Comparison of ENCODE assay signal across 17 mouse cellular contexts in the genomic region with DNA sequence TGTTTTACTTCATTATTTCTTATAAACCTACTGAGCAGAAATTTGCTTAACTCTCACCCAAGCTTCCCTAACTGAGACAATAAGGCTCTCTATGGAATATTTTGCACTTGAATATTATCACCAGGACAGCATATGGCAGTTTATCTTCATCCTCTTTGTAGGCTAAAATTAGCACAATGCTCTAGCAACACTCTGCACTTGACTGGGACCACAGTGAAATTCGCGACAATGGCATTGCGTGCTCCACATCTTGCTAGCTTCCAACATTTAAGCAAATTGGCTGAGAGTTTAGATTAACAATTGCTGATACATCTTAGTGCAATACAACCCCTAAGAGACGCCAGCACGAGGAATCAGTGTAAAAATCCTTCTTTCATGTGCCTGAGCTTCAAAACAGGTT. TPM values are rescaled to one million over a fixed set of nuclear protein-coding genes. Genes with fewer than 3 reads are reported as not detected.
DNase-seq lines count a peak whose midpoint lies in the region; ATAC-seq lines count a peak whose summit lies in the region.
"Had no signal": no experiment of that assay in that cellular context is flagged by ENCODE, and none has a peak within 500 bp of the region (broad histone marks: within the 10 kb centered on the region; RNA-seq: fewer than 3 reads in every experiment).

No protein-coding gene starts in this region.

- intact Hi-C loops in heart, postnatal 14 days (cut with DNase I), result no loop called here

- peak overlapping the region; percentile 41; the same call in 1 of the 2 replicates for H3K27ac ChIP-seq in liver, embryonic 13.5 days
- no peak overlapping the region for H3K27ac ChIP-seq in liver, embryonic 11.5 days (ENCODE audit: low read depth, low read length)
- peak overlapping the region; percentile 89 for H3K27ac ChIP-seq in heart, embryonic 13.5 days (replicated peaks)
- 0 out of 2 replicates have a peak overlapping the region, but pooled peaks have one; percentile 6 for H3K27ac ChIP-seq in neural tube, embryonic 15.5 days (replicated peaks)
- H3K27ac ChIP-seq: gastrocnemius, adult 2 months; limb, embryonic 13.5 days; midbrain, embryonic 10.5 days had no signal

- H3K4me1 ChIP-seq in liver, embryonic 13.5 days (replicated peaks), result peaks cover 40% of the 10 kb centered on the region
- peaks cover 38% of the 10 kb centered on the region for H3K4me1 ChIP-seq in liver, embryonic 11.5 days (replicated peaks; ENCODE audit: control insufficient read depth, insufficient read depth, low read length)
- peaks cover 73% of the 10 kb centered on the region for H3K4me1 ChIP-seq in heart, embryonic 13.5 days
- H3K4me1 ChIP-seq in neural tube, embryonic 15.5 days, result peaks cover 36% of the 10 kb centered on the region
- H3K4me1 ChIP-seq: limb, embryonic 13.5 days had no signal

- no peaks in the 10 kb centered on the region for H3K27me3 ChIP-seq in liver, embryonic 13.5 days
- H3K27me3 ChIP-seq in liver, embryonic 11.5 days (replicated peaks; ENCODE audit: control insufficient read depth, insufficient read depth, low read length), result no peaks in the 10 kb centered on the region
- no peaks in the 10 kb centered on the region for H3K27me3 ChIP-seq in heart, embryonic 13.5 days (replicated peaks)
- H3K27me3 ChIP-seq in neural tube, embryonic 15.5 days (replicated peaks), result no peaks in the 10 kb centered on the region
- H3K27me3 ChIP-seq: Patski had no signal

- WGBS in liver, embryonic 13.5 days (ENCODE audit: insufficient replicate concordance), result 20% methylated on average over 5 of the region's 5 CpGs
- WGBS in liver, embryonic 11.5 days, result 36% methylated on average over 5 of the region's 5 CpGs
- 18% methylated on average over 5 of the region's 5 CpGs for WGBS in heart, embryonic 13.5 days
- 42% methylated on average over 5 of the region's 5 CpGs for WGBS in neural tube, embryonic 15.5 days

- no peak overlapping the region for H3K9ac ChIP-seq in liver, embryonic 13.5 days
- H3K9ac ChIP-seq in liver, embryonic 11.5 days (ENCODE audit: low read depth, low read length), result no peak overlapping the region
- H3K9ac ChIP-seq in heart, embryonic 13.5 days, result peak overlapping the region; percentile 73
- no peak overlapping the region for H3K9ac ChIP-seq in neural tube, embryonic 15.5 days (replicated peaks)
- H3K9ac ChIP-seq: forebrain, postnatal 0 days; limb, embryonic 13.5 days had no signal

- no peaks in the 10 kb centered on the region for H3K36me3 ChIP-seq in liver, embryonic 13.5 days
- H3K36me3 ChIP-seq in liver, embryonic 11.5 days (ENCODE audit: control insufficient read depth, insufficient read depth, low read length), result no peaks in the 10 kb centered on the region; the same call in 1 of the 2 replicates
- H3K36me3 ChIP-seq in heart, embryonic 13.5 days, result peaks cover 12% of the 10 kb centered on the region
- no peaks in the 10 kb centered on the region for H3K36me3 ChIP-seq in neural tube, embryonic 15.5 days
- H3K36me3 ChIP-seq: limb, embryonic 13.5 days had no signal

- no peak overlapping the region for H3K4me2 ChIP-seq in liver, embryonic 13.5 days
- no peak overlapping the region for H3K4me2 ChIP-seq in liver, embryonic 11.5 days
- peak overlapping the region; percentile 62 for H3K4me2 ChIP-seq in heart, embryonic 13.5 days
- no peak overlapping the region for H3K4me2 ChIP-seq in neural tube, embryonic 15.5 days
- H3K4me2 ChIP-seq: limb, embryonic 13.5 days had no signal

- H3K4me3 ChIP-seq in liver, embryonic 13.5 days (replicated peaks), result no peak overlapping the region
- H3K4me3 ChIP-seq in liver, embryonic 11.5 days (ENCODE audit: low read depth, low read length), result no peak overlapping the region
- 0 out of 2 replicates have a peak overlapping the region, but pooled peaks have one; percentile 8 for H3K4me3 ChIP-seq in heart, embryonic 13.5 days
- H3K4me3 ChIP-seq in neural tube, embryonic 15.5 days (replicated peaks), result no peak overlapping the region
- H3K4me3 ChIP-seq: gastrocnemius, adult 2 months; limb, embryonic 13.5 days; midbrain, embryonic 10.5 days had no signal

- ATAC-seq in liver, embryonic 13.5 days (ENCODE audit: low read depth), result no peak
- ATAC-seq in liver, embryonic 11.5 days (replicated peaks; ENCODE audit: low FRiP score), result no peak
- no peak for ATAC-seq in heart, embryonic 13.5 days (ENCODE audit: extremely low read depth, insufficient number of reproducible peaks, low FRiP score, low TSS enrichment)
- no peak for ATAC-seq in neural tube, embryonic 15.5 days (ENCODE audit: low FRiP score)
- ATAC-seq: forebrain, postnatal 0 days; Patski had no signal

- no peaks in the 10 kb centered on the region for H3K9me3 ChIP-seq in liver, embryonic 13.5 days (replicated peaks)
- H3K9me3 ChIP-seq in liver, embryonic 11.5 days (ENCODE audit: control insufficient read depth, low read length), result no peaks in the 10 kb centered on the region
- H3K9me3 ChIP-seq in heart, embryonic 13.5 days, result no peaks in the 10 kb centered on the region
- no peaks in the 10 kb centered on the region for H3K9me3 ChIP-seq in neural tube, embryonic 15.5 days (replicated peaks)
- H3K9me3 ChIP-seq: limb, embryonic 13.5 days; midbrain, embryonic 10.5 days had no signal

- peak; percentile 76 for DNase-seq in heart, adult 11 months
- no peak for DNase-seq in heart, postnatal 14 days
- no peak for DNase-seq in liver, embryonic 13.5 days
- DNase-seq in liver, embryonic 11.5 days (ENCODE audit: low spot score), result no peak
- no peak for DNase-seq in kidney, adult 18-20 months
- DNase-seq: adrenal gland, postnatal 36 days; forebrain, postnatal 0 days; gastrocnemius, adult 2 months; kidney, adult 8-10 months; kidney, postnatal 36 days; layer of hippocampus, adult 9-11 months; thymus, adult 2 months had no signal

RNA-seq across cellular contexts. Expression of gene Meis1, which starts 54.4 kb away (rescaled TPM):
- 10 to 100 TPM; 30.1 to 33.9 TPM for total RNA-seq in heart, postnatal 14 days (2021)
- polyA plus RNA-seq in liver, embryonic 13.5 days (2015; fragmentation: Nextera tagmentation; extraction: Ambion mirVana), result 10.7 and 12.6 TPM in 2 replicates
- 44.7 and 46.6 TPM in 2 replicates for polyA plus RNA-seq in liver, embryonic 11.5 days (2014; fragmentation: Nextera tagmentation; extraction: Ambion mirVana)
- polyA plus RNA-seq in heart, embryonic 13.5 days (2015; fragmentation: Nextera tagmentation; extraction: Ambion mirVana), result 65.4 and 68.5 TPM in 2 replicates
- polyA plus RNA-seq in neural tube, embryonic 15.5 days (2015; fragmentation: Nextera tagmentation; extraction: Ambion mirVana), result 156 and 166 TPM in 2 replicates
